Mouse (Mus musculus) embryonic facial prominence, embryonic 15.5 days (tissue): ENCODE data around the gene Gm11627. TPM values are rescaled to one million over a fixed set of nuclear protein-coding genes. Genes with fewer than 3 reads are reported as not detected.
A peak's percentile ranks its signal among the peaks of the same experiment; 100 is the strongest.
"Not testable (repeated sequence)": the region's sequence is repeated elsewhere in the genome, so short reads cannot be mapped to it uniquely, and the experiment has no call there.

ENCODE experiments used
- ATAC-seq: fragments of 200-750 bp; cut with Nextera tagmentation; 2 replicates; pipeline ENCODE4 v1.8.0; 2017; ENCODE audit warnings: low read depth, moderate TSS enrichment; ENCODE audit not compliant: insufficient number of reproducible peaks, low FRiP score, low TSS enrichment
- H3K27ac ChIP-seq: fragments of 300-500 bp; sonication (generic); replicated peaks from 2 replicates; pipeline ENCODE4 v1.5.1; 2015; ENCODE audit warnings: mild to moderate bottlenecking, inconsistent platforms
- H3K27me3 ChIP-seq: fragments of 300-500 bp; sonication (generic); 2 replicates; pipeline ENCODE4 v1.6.1; 2015; ENCODE audit warnings: inconsistent platforms
- H3K36me3 ChIP-seq: fragments of 300-500 bp; sonication (generic); 2 replicates; pipeline ENCODE4 v1.6.1; 2015; ENCODE audit warnings: mild to moderate bottlenecking, inconsistent platforms
- H3K4me1 ChIP-seq: fragments of 300-500 bp; sonication (generic); 2 replicates; pipeline ENCODE4 v1.6.1; 2015; ENCODE audit warnings: inconsistent platforms
- H3K4me2 ChIP-seq: fragments of 300-500 bp; sonication (generic); replicated peaks from 2 replicates; pipeline ENCODE4 v1.6.1; 2015; ENCODE audit warnings: mild to moderate bottlenecking, inconsistent platforms
- H3K4me3 ChIP-seq: fragments of 300-500 bp; sonication (generic); replicated peaks from 2 replicates; pipeline ENCODE4 v1.5.1; 2015; ENCODE audit warnings: mild to moderate bottlenecking, inconsistent platforms
- H3K9ac ChIP-seq: fragments of 300-500 bp; sonication (generic); 2 replicates; pipeline ENCODE4 v1.6.1; 2015; ENCODE audit warnings: inconsistent platforms
- H3K9me3 ChIP-seq: fragments of 300-500 bp; sonication (generic); replicated peaks from 2 replicates; pipeline ENCODE4 v1.6.1; 2016; ENCODE audit warnings: inconsistent platforms
- WGBS: fragments of 180-500 bp; shearing (Covaris S2); methylation state at CpG from one replicate; pipeline ENCODE4 v1.1.7; 2015; 5-methylcytosine and 5-hydroxymethylcytosine counted together
- polyA plus RNA-seq: library from polyadenylated mRNA; unstranded; fragments of >200 nt; fragmentation: Nextera tagmentation; extraction: Ambion mirVana; gene quantifications from 2 replicates; pipeline ENCODE4 v1.2.1, GENCODE M21; 2015

Gene Gm11627
- polyA plus RNA-seq, 1 experiment from 2014 or later, result 12.0 TPM

DNA sequence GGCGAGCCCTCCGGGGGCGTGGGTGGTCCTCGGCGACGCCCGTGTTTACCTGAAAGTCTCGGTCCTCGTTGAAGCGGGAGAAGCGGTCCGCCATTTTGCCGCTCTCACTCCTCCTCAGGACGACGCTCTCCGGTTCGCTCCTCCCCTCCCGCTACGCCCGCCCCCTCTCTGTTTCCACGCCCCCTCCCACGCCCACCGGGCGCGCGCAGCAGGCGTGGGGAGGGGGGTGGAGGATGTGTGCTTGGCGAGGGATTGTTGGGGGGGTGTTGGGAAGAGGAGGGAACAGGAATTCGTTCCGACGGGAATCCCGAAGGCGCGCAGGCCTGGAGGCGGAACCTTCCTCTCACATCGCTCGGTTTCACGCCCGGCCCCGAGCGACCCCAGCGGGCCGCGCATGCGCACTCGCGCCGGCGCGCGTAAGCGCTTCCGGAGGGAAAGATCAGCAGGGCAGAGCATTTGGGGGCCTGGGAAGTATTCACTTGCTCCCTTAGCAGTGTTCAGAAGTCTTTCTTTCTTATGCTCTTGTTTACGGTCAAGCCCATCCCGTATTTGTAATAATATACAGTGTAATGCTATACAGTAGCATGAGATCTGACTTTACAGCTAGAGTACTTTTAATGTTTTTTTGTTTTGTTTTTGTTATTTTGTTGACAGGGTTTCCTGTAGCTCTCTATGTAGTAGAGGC, 23.1 kb downstream of the Gm11627 start, which contains the start of gene Gpatch8:
Gpatch8 (minus strand) TSS at position 362 of the 685 bp plus-strand sequence.
- Histone ChIP-seq H3K27ac (peak within 1 kb of the TSS; percentile 96), H3K4me2 (peak within 1 kb of the TSS; percentile 57), H3K36me3 (no peaks in the 10 kb centered on the region), H3K4me3 (peak within 1 kb of the TSS; percentile 100), H3K9ac (peak within 1 kb of the TSS; percentile 95), H3K9me3 (no peaks in the 10 kb centered on the region), H3K4me1 (peaks cover 15% of the 10 kb centered on the region), H3K27me3 (no peaks in the 10 kb centered on the region)
- peak; percentile 98 for ATAC-seq
- under 1% methylated on average over 45 of the region's 55 CpGs for WGBS

DNA sequence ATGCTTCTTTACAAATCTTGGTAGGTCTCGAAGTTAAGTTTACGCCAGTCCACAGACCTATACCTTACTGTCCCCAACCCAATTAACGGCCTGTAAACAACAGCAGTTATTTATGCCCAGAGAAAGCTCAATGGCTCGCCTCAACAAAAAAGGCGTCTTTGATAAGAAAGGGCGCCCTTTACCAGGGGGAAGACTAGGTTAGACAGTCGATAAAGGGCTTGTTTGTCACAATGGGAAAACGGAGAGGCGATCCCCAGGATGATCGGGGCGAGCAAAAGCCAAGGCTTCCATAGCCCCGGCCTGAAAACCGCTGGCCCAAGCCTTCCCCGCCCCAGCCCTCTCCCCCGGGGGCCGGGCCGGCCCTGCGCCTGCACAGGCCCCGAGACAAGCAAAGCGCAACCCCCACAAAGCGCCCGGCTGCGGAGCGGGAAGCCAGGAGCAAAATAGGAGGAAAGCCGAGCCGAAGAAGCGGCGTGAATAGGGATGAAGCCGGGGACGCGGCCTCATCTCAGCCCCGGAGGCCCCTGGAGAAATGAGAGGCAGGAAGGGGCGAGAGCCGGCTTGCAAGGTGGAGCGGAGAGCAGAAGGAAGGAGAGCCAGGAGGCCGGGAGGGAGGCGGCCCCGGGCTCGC, 23.7 kb downstream of the Gm11627 start:
- no peaks in the 10 kb centered on the region for H3K36me3 ChIP-seq
- peak; percentile 45 for ATAC-seq
- peaks cover 17% of the 10 kb centered on the region for H3K4me1 ChIP-seq
- H3K9ac ChIP-seq, result peak overlapping the region; percentile 95
- H3K27me3 ChIP-seq, result no peaks in the 10 kb centered on the region
- under 1% methylated on average over 39 of the region's 39 CpGs for WGBS
- H3K27ac ChIP-seq, result peak overlapping the region; percentile 96
- peak overlapping the region; percentile 100 for H3K4me3 ChIP-seq
- peak overlapping the region; percentile 57 for H3K4me2 ChIP-seq
- H3K9me3 ChIP-seq, result no peaks in the 10 kb centered on the region

DNA sequence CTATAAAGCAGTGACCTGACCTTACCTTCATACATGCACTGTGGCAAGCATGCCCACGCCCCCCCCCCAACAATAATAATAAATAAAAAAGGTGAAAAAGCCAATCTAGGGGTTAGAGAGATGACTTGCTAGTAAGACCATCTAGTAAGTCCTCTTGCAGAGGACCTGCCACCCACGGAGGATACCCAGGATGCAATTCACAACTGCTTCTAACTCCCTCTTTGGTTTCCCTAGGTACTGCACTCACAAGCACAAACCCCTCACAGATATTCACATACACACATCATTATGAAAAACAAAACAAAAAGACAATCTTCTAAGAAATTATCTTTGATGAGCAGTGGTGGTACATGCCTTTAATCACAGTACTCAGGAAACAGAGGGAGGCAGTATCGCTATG, 27.2 kb downstream of the Gm11627 start:
- Histone ChIP-seq H3K27me3 (no peaks in the 10 kb centered on the region), H3K4me2 (no peak overlapping the region), H3K36me3 (0 out of 2 replicates have a peak, but pooled peaks cover 2% of the 10 kb centered on the region), H3K27ac (no peak overlapping the region), H3K9me3 (no peaks in the 10 kb centered on the region), H3K4me3 (no peak overlapping the region), H3K4me1 (peaks cover 17% of the 10 kb centered on the region), H3K9ac (no peak overlapping the region)
- 93% methylated on average over 3 of the region's 3 CpGs for WGBS
- no peak for ATAC-seq

DNA sequence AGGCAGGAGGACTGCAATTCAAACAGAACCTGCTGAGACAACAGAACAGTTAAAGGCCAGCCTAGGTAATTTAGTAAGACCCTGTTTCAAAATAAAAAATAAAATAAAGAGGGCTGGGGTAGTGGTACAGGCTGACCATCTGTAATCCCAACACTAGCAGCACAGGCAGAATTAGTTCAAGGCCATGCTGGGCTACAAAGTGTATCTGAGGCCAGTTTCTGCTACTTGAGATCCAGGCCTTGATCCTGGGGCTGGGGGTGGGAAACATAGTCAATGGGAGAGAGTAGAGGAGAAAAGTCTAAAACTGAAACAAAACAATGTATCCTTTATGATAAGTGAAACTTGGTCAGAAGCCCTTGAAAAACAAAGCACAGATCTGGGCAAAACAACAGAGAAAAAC, 28.1 kb downstream of the Gm11627 start:
- Histone ChIP-seq H3K27me3 (no peaks in the 10 kb centered on the region), H3K4me3 (no peak overlapping the region), H3K9ac (no peak overlapping the region), H3K4me1 (peaks cover 17% of the 10 kb centered on the region), H3K27ac (no peak overlapping the region), H3K36me3 (0 out of 2 replicates have a peak, but pooled peaks cover 2% of the 10 kb centered on the region), H3K9me3 (no peaks in the 10 kb centered on the region), H3K4me2 (no peak overlapping the region)
- no peak for ATAC-seq

DNA sequence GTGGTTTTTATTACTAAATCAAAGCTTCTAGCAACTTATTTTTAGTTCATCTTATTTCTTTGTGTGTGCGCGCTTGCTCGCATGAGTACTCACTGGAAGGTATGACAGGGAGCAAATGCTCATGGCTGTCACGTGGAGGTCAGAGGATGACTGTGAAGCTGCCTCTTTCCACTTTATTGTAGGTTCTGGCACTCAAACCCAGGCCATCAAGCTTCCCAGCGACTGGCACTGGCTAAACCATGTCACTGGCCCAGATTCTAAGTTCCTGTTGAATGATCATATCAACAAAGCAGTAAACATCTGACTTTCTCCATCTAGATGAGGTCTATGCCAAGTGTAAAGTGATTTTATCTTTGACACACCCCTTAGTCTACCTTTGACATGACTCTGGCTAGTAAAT, 37.8 kb downstream of the Gm11627 start:
- no peaks in the 10 kb centered on the region for H3K9me3 ChIP-seq
- peaks cover 4% of the 10 kb centered on the region; the same call in 1 of the 2 replicates for H3K4me1 ChIP-seq
- peaks cover 5% of the 10 kb centered on the region; the same call in 1 of the 2 replicates for H3K36me3 ChIP-seq
- H3K4me3 ChIP-seq, result no peak overlapping the region
- no peak overlapping the region for H3K4me2 ChIP-seq
- H3K9ac ChIP-seq, result no peak overlapping the region
- no peak overlapping the region for H3K27ac ChIP-seq
- H3K27me3 ChIP-seq, result no peaks in the 10 kb centered on the region
- 89% methylated on average over 5 of the region's 5 CpGs for WGBS
- ATAC-seq, result no peak

DNA sequence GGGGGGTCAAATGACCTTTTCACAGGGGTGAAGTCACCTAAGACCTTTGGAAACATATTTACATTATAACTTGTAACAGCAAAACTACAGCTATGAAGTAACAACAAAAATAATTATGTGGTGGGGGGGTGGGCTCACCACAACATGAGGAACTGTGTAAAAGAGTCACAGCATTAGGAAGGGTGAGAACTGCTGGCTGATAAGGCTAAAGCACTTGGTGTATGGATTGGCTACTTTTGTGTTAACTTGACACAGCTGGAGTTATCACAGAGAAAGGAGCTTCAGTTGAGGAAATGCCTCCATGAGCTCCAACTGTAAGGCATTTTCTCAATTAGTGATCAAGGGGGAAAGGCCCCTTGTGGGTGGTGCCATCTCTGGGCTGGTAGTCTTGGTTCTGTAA, 39.0 kb downstream of the Gm11627 start:
- not testable (repeated sequence) for H3K27ac ChIP-seq, H3K4me3 ChIP-seq, H3K27me3 ChIP-seq, H3K4me1 ChIP-seq, H3K9ac ChIP-seq, ATAC-seq, H3K9me3 ChIP-seq, H3K36me3 ChIP-seq, H3K4me2 ChIP-seq

DNA sequence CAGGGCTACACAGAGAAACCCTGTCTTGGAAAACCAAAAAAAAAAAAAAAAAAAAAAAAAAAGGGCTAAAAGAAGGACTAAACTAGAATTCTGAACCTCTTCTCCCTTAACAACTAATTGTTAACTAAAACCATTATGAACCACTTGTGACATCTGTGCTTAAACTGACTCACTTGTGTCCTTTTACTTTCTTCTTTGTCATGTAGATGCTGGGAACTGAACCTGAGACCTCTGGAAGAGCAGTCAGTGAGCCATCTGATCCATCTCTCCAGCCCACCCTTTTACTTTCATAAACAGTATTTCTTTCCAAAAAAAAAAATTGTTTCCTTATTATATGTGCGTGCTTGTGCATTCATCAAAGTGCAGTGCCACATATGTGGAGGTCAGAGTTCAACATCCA, 39.6 kb downstream of the Gm11627 start:
- Histone ChIP-seq H3K4me3 (no peak overlapping the region), H3K36me3 (peaks cover 5% of the 10 kb centered on the region), H3K9me3 (no peaks in the 10 kb centered on the region), H3K9ac (no peak overlapping the region), H3K27me3 (no peaks in the 10 kb centered on the region), H3K4me1 (peaks cover 4% of the 10 kb centered on the region; the same call in 1 of the 2 replicates), H3K4me2 (no peak overlapping the region), H3K27ac (no peak overlapping the region)
- WGBS, result 54% methylated on average over 1 of the region's 1 CpGs
- no peak for ATAC-seq

DNA sequence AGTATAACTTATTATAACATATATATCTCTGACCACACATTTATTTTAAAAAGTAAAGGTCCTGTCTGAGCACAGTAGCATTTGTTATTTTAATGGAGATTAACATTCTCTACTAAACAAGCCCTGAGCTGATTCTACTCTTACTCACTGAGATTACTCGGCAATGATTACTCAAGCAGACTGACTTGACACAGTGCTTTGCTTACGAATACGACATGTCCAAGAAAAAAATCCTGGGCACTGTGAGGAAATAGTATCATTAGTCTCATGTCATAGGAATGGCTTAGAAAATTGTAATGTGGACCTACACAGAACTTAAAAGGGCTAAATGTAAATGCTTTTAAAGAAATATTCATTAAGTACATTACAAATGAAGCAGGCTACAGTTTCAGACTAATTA, 43.1 kb downstream of the Gm11627 start:
- no peaks in the 10 kb centered on the region for H3K9me3 ChIP-seq
- H3K9ac ChIP-seq, result no peak overlapping the region
- no peak overlapping the region for H3K4me3 ChIP-seq
- H3K36me3 ChIP-seq, result peaks cover 5% of the 10 kb centered on the region
- 60% methylated on average over 3 of the region's 3 CpGs for WGBS
- H3K27ac ChIP-seq, result no peak overlapping the region
- H3K27me3 ChIP-seq, result no peaks in the 10 kb centered on the region
- no peak overlapping the region for H3K4me2 ChIP-seq
- H3K4me1 ChIP-seq, result no peaks in the 10 kb centered on the region
- no peak for ATAC-seq

DNA sequence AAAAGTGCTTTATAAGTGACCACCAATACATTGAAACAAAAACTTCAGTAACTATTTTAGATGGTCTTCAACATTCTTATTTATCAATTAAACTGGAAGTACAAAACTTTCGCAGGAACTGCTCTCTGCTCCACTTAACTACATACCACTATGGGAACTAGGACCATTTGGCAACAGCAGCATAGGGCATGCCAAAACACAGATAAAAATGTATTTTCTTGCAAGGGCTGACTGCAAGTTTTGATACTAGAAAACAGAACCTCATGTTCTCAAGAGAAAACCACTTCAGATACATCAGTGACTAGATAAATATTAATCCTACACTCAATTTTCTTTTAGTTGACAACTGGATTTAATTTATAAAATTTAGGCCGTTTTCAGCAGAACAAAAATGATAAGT, 45.2 kb downstream of the Gm11627 start:
- Histone ChIP-seq H3K9ac (no peak overlapping the region), H3K4me3 (no peak overlapping the region), H3K4me2 (no peak overlapping the region), H3K4me1 (no peaks in the 10 kb centered on the region), H3K36me3 (peaks cover 5% of the 10 kb centered on the region), H3K9me3 (no peaks in the 10 kb centered on the region), H3K27me3 (no peaks in the 10 kb centered on the region), H3K27ac (no peak overlapping the region)
- WGBS, result 71% methylated on average over 2 of the region's 2 CpGs
- ATAC-seq, result no peak

DNA sequence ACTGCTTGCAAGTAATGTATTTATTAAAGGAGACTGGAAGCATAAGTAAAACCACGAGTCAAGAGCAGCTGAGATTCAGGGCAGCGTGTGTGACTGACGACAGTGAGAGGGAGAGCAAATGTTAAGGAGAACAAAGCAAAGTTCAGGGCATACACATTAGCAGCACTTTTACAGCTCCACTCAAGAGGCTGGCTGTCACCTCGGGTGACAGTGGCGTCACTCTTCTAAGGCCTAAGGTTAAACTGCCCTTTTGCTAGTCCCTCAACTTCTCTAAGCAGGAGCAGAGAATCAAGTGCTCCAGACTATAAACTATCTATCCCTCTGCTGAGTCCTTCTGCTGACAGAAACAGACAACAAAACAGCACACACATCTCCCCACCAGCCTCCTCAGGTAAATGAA, 47.8 kb downstream of the Gm11627 start:
- Histone ChIP-seq H3K36me3 (no peaks in the 10 kb centered on the region; the same call in 1 of the 2 replicates), H3K9me3 (no peaks in the 10 kb centered on the region), H3K4me2 (no peak overlapping the region), H3K27me3 (no peaks in the 10 kb centered on the region), H3K4me3 (no peak overlapping the region), H3K9ac (no peak overlapping the region), H3K27ac (0 out of 2 replicates have a peak overlapping the region, but pooled peaks have one; percentile 8), H3K4me1 (peaks cover 2% of the 10 kb centered on the region; the same call in 1 of the 2 replicates)
- no peak for ATAC-seq
- 72% methylated on average over 5 of the region's 5 CpGs for WGBS
